Comparison of ENCODE assay signal across 14 mouse cellular contexts in genomic region chr1:170774431-170774830, GRCm38 (mm10).
"Had no signal": no experiment of that assay in that cellular context is flagged by ENCODE, and none has a peak within 500 bp of the region (broad histone marks: within the 10 kb centered on the region; RNA-seq: fewer than 3 reads in every experiment).

No protein-coding gene starts in this region.

- H3K4me1 ChIP-seq: limb, embryonic 12.5 days; liver, embryonic 13.5 days had no signal

- H3K36me3 ChIP-seq: limb, embryonic 12.5 days had no signal

- H3K9ac ChIP-seq: limb, embryonic 12.5 days; limb, embryonic 15.5 days; liver, embryonic 13.5 days had no signal

- DNase-seq: kidney, postnatal 4 days; left cerebral cortex, postnatal 4 days; liver, embryonic 13.5 days; lung, adult 2 months; lung, postnatal 14 days; lung, postnatal 4 days; midbrain, embryonic 14.5 days; thymus, adult 18-20 months; thymus, postnatal 36 days had no signal

- H3K27me3 ChIP-seq: limb, embryonic 12.5 days; limb, embryonic 15.5 days; liver, embryonic 13.5 days had no signal

- H3K4me2 ChIP-seq: limb, embryonic 12.5 days; limb, embryonic 15.5 days; liver, embryonic 13.5 days; midbrain, embryonic 11.5 days had no signal

- ATAC-seq: inflammation-experienced regulatory T-cells, adult 6 months; intestine, embryonic 16.5 days had no signal

- H3K9me3 ChIP-seq: limb, embryonic 12.5 days; limb, embryonic 15.5 days; liver, embryonic 13.5 days had no signal

- H3K4me3 ChIP-seq: limb, embryonic 12.5 days; limb, embryonic 15.5 days; liver, embryonic 13.5 days had no signal

- H3K27ac ChIP-seq: limb, embryonic 12.5 days; limb, embryonic 15.5 days; liver, embryonic 13.5 days had no signal
